Mouse (Mus musculus) monocyte, adult 2 months (primary cell): ENCODE results near the gene Frmd4b.
"Not testable (repeated sequence)": the region's sequence is repeated elsewhere in the genome, so short reads cannot be mapped to it uniquely, and the experiment has no call there.

Experiments used
- DNase-seq, 2 experiments: peaks; one replicate each; pipeline ENCODE4 v3.0.0; 2022; ENCODE audit warnings: low spot score in 2 of 2, low read depth in 1 of 2

The Frmd4b gene

GRCm38 (mm10) chr6:97381275-97381674, 236.1 kb downstream of the Frmd4b start:
- DNase-seq, result no peak

- no peak for DNase-seq
Measured at GRCm38 (mm10) chr6:97370947-97371346, 246.4 kb downstream of the Frmd4b start.

GRCm38 (mm10) chr6:97370460-97370859, 246.9 kb downstream of the Frmd4b start:
- DNase-seq, result no peak

- DNase-seq, result no peak
Measured at GRCm38 (mm10) chr6:97363846-97364245, 253.5 kb downstream of the Frmd4b start.

- not testable (repeated sequence) for DNase-seq
Measured at GRCm38 (mm10) chr6:97357606-97358005, 259.7 kb downstream of the Frmd4b start.

GRCm38 (mm10) chr6:97356612-97357011, 260.7 kb downstream of the Frmd4b start:
- DNase-seq, result no peak

- DNase-seq, result no peak
Measured at GRCm38 (mm10) chr6:97355141-97355540, 262.2 kb downstream of the Frmd4b start.

- no peak for DNase-seq
Measured at GRCm38 (mm10) chr6:97353933-97354332, 263.4 kb downstream of the Frmd4b start.

- no peak for DNase-seq
Measured at GRCm38 (mm10) chr6:97353371-97353770, 264.0 kb downstream of the Frmd4b start.

- no peak for DNase-seq
Measured at GRCm38 (mm10) chr6:97352505-97353154, 264.7 kb downstream of the Frmd4b start.

- DNase-seq, result no peak
Measured at GRCm38 (mm10) chr6:97349355-97350138, 267.8 kb downstream of the Frmd4b start.

- DNase-seq, result no peak
Measured at GRCm38 (mm10) chr6:97346932-97347331, 270.4 kb downstream of the Frmd4b start.

GRCm38 (mm10) chr6:97346527-97346926, 270.8 kb downstream of the Frmd4b start:
- DNase-seq, result no peak

- no peak for DNase-seq
Measured at GRCm38 (mm10) chr6:97345921-97346320, 271.4 kb downstream of the Frmd4b start.

- DNase-seq, result no peak
Measured at GRCm38 (mm10) chr6:97342185-97342584, 275.2 kb downstream of the Frmd4b start.

- DNase-seq, result no peak
Measured at GRCm38 (mm10) chr6:97341628-97342027, 275.7 kb downstream of the Frmd4b start.

- no peak for DNase-seq
Measured at GRCm38 (mm10) chr6:97341148-97341547, 276.2 kb downstream of the Frmd4b start.

- DNase-seq, result no peak
Measured at GRCm38 (mm10) chr6:97340211-97340791, 277.0 kb downstream of the Frmd4b start.

- no peak for DNase-seq
Measured at GRCm38 (mm10) chr6:97339271-97339681, 278.1 kb downstream of the Frmd4b start.

GRCm38 (mm10) chr6:97338843-97339242, 278.5 kb downstream of the Frmd4b start:
- no peak for DNase-seq

- no peak for DNase-seq
Measured at GRCm38 (mm10) chr6:97333323-97333722, 284.0 kb downstream of the Frmd4b start.

- DNase-seq, result no peak
Measured at GRCm38 (mm10) chr6:97323951-97324350, 293.4 kb downstream of the Frmd4b start.
